Mouse (Mus musculus): ENCODE results near the gene Gm17660.

DNA sequence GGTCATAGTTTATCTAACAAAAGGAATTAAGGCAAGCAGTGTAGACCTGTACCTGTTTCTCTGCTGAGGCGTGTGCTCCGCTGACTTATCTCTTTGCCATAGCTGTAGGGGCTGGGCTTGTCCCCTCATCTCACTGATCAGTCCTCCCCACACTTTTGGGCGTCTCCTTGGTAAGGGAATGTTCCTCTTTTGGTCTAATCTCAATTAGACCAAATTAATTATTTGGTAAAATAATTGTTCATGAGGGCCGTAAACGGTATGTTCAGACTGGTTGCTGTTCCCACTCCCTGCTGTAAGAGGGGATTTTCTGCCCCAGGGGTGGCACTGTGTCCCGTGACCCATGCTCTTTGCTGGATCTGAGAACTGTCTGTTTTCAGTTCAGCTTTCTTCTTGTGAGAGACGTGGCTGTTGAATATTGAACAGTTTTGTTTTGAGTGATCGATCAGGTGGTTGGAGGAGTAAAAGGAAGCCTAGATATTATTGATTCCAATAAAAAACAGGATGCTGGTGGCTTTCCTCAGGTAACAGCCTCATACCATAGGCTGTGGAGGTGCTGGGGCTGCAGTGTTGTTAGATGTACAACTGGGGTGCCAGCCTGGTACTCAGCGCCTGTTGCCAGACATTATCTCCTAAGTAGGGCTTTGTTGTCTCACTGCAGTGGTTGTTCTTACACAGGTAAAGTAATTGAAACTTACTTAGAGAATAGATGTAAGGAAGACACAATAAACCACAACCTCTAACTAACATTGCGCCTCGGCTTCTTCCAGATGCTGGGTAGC lies 14.4 kb downstream of the Gm17660 start:
- TF ChIP-seq CTCF (IDR thresholded peaks at IDR 0.05 in 2 of 3, conservative IDR thresholded peaks at IDR 0.05 in 1 of 3; ENCODE audit: control insufficient read depth in 1 of 3, insufficient read depth in 1 of 3, low read depth in 2 of 3, low read length in 3 of 3, poor library complexity in 1 of 3, severe bottlenecking in 1 of 3) = no peak
- TF ChIP-seq CHD2 (IDR thresholded peaks at IDR 0.05; ENCODE audit: low read length) = no peak
- no peak; the same call in 1 of the 2 replicates for TF ChIP-seq MXI1 (IDR thresholded peaks at IDR 0.05; ENCODE audit: low read depth, low read length)
- no peak for TF ChIP-seq USF2 (IDR thresholded peaks at IDR 0.05; ENCODE audit: borderline replicate concordance in 1 of 2, insufficient read depth in 1 of 2, low read depth in 1 of 2, low read length in 2 of 2)
